Mouse (Mus musculus): ENCODE results near the gene Tmem108.

The Tmem108 gene

GRCm38 (mm10) chr9:103636847-103637246 is 124.8 kb downstream of the Tmem108 start:
- DNase-seq (ENCODE audit: low read depth, low spot score): no peak

- DNase-seq (ENCODE audit: low read depth, low spot score): no peak
Observed at GRCm38 (mm10) chr9:103628861-103629469, 132.7 kb downstream of the Tmem108 start.

- no peak for DNase-seq (ENCODE audit: low read depth, low spot score)
Observed at GRCm38 (mm10) chr9:103627404-103627900, 134.2 kb downstream of the Tmem108 start.

- no peak for DNase-seq (ENCODE audit: low read depth, low spot score)
Observed at GRCm38 (mm10) chr9:103626156-103626555, 135.5 kb downstream of the Tmem108 start.

GRCm38 (mm10) chr9:103624649-103625048 is 137.0 kb downstream of the Tmem108 start:
- DNase-seq (ENCODE audit: low read depth, low spot score): peak; percentile 25

GRCm38 (mm10) chr9:103623560-103624316 is 137.9 kb downstream of the Tmem108 start:
- DNase-seq (ENCODE audit: low read depth, low spot score): no peak

- no peak for DNase-seq (ENCODE audit: low read depth, low spot score)
Observed at GRCm38 (mm10) chr9:103622988-103623387, 138.6 kb downstream of the Tmem108 start.

- DNase-seq (ENCODE audit: low read depth, low spot score): no peak
Observed at GRCm38 (mm10) chr9:103621870-103622269, 139.8 kb downstream of the Tmem108 start.

GRCm38 (mm10) chr9:103620517-103621212 is 141.0 kb downstream of the Tmem108 start:
- no peak for DNase-seq (ENCODE audit: low read depth, low spot score)

GRCm38 (mm10) chr9:103614260-103614659 is 147.4 kb downstream of the Tmem108 start:
- no peak for DNase-seq (ENCODE audit: low read depth, low spot score)

- no peak for DNase-seq (ENCODE audit: low read depth, low spot score)
Observed at GRCm38 (mm10) chr9:103608161-103609058, 153.2 kb downstream of the Tmem108 start.

GRCm38 (mm10) chr9:103606056-103606455 is 155.6 kb downstream of the Tmem108 start:
- no peak for DNase-seq (ENCODE audit: low read depth, low spot score)

- no peak for DNase-seq (ENCODE audit: low read depth, low spot score)
Observed at GRCm38 (mm10) chr9:103603792-103604191, 157.8 kb downstream of the Tmem108 start.

- DNase-seq (ENCODE audit: low read depth, low spot score): no peak
Observed at GRCm38 (mm10) chr9:103601878-103602277, 159.8 kb downstream of the Tmem108 start.

GRCm38 (mm10) chr9:103600834-103601233 is 160.8 kb downstream of the Tmem108 start:
- no peak for DNase-seq (ENCODE audit: low read depth, low spot score)

GRCm38 (mm10) chr9:103599908-103600307 is 161.7 kb downstream of the Tmem108 start:
- DNase-seq (ENCODE audit: low read depth, low spot score): no peak

GRCm38 (mm10) chr9:103597861-103598260 is 163.8 kb downstream of the Tmem108 start:
- no peak for DNase-seq (ENCODE audit: low read depth, low spot score)

- DNase-seq (ENCODE audit: low read depth, low spot score): no peak
Observed at GRCm38 (mm10) chr9:103595190-103595837, 166.3 kb downstream of the Tmem108 start.

GRCm38 (mm10) chr9:103594423-103595189 is 167.0 kb downstream of the Tmem108 start:
- no peak for DNase-seq (ENCODE audit: low read depth, low spot score)

GRCm38 (mm10) chr9:103593079-103593478 is 168.6 kb downstream of the Tmem108 start:
- DNase-seq (ENCODE audit: low read depth, low spot score): no peak
